ENCODE assay signal across 22 mouse cellular contexts in the genomic region with DNA sequence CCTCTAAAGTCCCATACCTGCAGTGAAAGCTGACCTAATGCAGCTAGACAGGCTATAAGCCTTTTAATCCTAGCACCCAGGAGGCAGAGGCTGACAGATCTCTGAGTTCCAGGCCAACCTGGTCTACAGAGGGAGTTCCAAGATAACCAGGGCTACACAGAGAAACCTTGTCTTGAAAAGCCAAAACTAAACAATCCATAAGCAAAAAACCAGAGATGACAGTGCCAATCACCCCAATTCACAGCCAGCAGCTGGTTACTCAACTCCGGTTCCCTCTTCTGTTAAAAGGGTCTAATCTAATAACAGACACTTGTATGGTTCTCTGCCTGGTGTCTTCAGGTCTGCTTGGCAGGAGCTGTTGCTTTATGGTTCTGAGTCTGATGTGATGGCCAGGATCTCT. TPM values are rescaled to one million over a fixed set of nuclear protein-coding genes. Genes with fewer than 3 reads are reported as not detected.
DNase-seq lines count a peak whose midpoint lies in the region; ATAC-seq and TF ChIP-seq lines count a peak whose summit lies in the region.
"Had no signal": no experiment of that assay in that cellular context is flagged by ENCODE, and none has a peak within 500 bp of the region (broad histone marks: within the 10 kb centered on the region; RNA-seq: fewer than 3 reads in every experiment).

No protein-coding gene starts in this region.

- WGBS in liver, embryonic 15.5 days (ENCODE audit: insufficient replicate concordance): 24% methylated on average over 1 of the region's 1 CpGs

- TF ChIP-seq RAD21 in MEL (IDR thresholded peaks at IDR 0.05; ENCODE audit: low read depth, low read length): no peak

- H3K4me2 ChIP-seq in liver, embryonic 15.5 days: peak overlapping the region; percentile 92
- H3K4me2 ChIP-seq: neural tube, embryonic 15.5 days had no signal

- no peak for TF ChIP-seq POLR2A in MEL (IDR thresholded peaks at IDR 0.05; ENCODE audit: control insufficient read depth in 1 of 2, insufficient read depth in 1 of 2, low read depth in 1 of 2, low read length in 2 of 2, poor library complexity in 1 of 2)
- TF ChIP-seq POLR2A in bone marrow macrophage, adult 2 months (IDR thresholded peaks at IDR 0.05; ENCODE audit: borderline replicate concordance, low read depth, low read length): no peak

- no peak for ATAC-seq in liver, embryonic 15.5 days (ENCODE audit: insufficient read depth)
- peak; percentile 61 for ATAC-seq in megakaryocyte-erythroid progenitor cell, adult 5-6 weeks (replicated peaks; ENCODE audit: low FRiP score, low TSS enrichment, poor library complexity, severe bottlenecking)
- ATAC-seq: CD4-positive, CD25-positive, alpha-beta regulatory T cell, adult 4 months; forebrain, postnatal 0 days; hindbrain, postnatal 0 days; intestine, embryonic 16.5 days had no signal

- peak in 1 of 2 experiments; percentile 56; a peak in 1 of 4 replicates for TF ChIP-seq EP300 in MEL (IDR thresholded peaks at IDR 0.05; ENCODE audit: low read depth in 1 of 2, low read length in 2 of 2)

- H3K4me3 ChIP-seq in MEL (ENCODE audit: control insufficient read depth in 1 of 2, insufficient read depth in 1 of 2, low read depth in 2 of 2, low read length in 2 of 2): no peak overlapping the region
- no peak overlapping the region for H3K4me3 ChIP-seq in bone marrow macrophage, adult 2 months (ENCODE audit: insufficient read depth, low read length)
- H3K4me3 ChIP-seq in liver, embryonic 15.5 days (replicated peaks): no peak overlapping the region
- H3K4me3 ChIP-seq: heart, adult 2 months; neural tube, embryonic 15.5 days had no signal

- H3K9me3 ChIP-seq in MEL (replicated peaks; ENCODE audit: insufficient read depth, low read length): no peaks in the 10 kb centered on the region
- H3K9me3 ChIP-seq in liver, embryonic 15.5 days (replicated peaks): no peaks in the 10 kb centered on the region
- H3K9me3 ChIP-seq: neural tube, embryonic 15.5 days had no signal

- DNase-seq in MEL (ENCODE audit: low read depth, low spot score): peak; percentile 76
- no peak for DNase-seq in urinary bladder, postnatal 36 days (ENCODE audit: low spot score in 2 of 2)
- DNase-seq in heart, adult 8-10 months (ENCODE audit: low spot score): no peak
- DNase-seq in heart, postnatal 10 days: no peak
- DNase-seq: adrenal gland, postnatal 10 days; cerebellum, adult 18-20 months; cerebellum, postnatal 10 days; forebrain, postnatal 0 days; heart, adult 2 months; kidney, adult 8-10 months; kidney, postnatal 10 days; layer of hippocampus, adult 9-11 months; lung, postnatal 10 days; midbrain, embryonic 14.5 days; right cerebral cortex, postnatal 14 days had no signal

- H3K9ac ChIP-seq in MEL (ENCODE audit: control insufficient read depth, low read depth, low read length, poor library complexity, severe bottlenecking): peak overlapping the region; percentile 22; the same call in 1 of the 2 replicates
- peak overlapping the region; percentile 86 for H3K9ac ChIP-seq in liver, embryonic 15.5 days
- H3K9ac ChIP-seq: forebrain, postnatal 0 days; neural tube, embryonic 15.5 days had no signal

- peaks cover 11 to 46% of the 10 kb centered on the region in 2 experiments for H3K4me1 ChIP-seq in MEL (ENCODE audit: control insufficient read depth in 1 of 2, insufficient read depth in 2 of 2, low read length in 2 of 2)
- H3K4me1 ChIP-seq in bone marrow macrophage, adult 2 months (ENCODE audit: control insufficient read depth, insufficient read depth, low read length): peaks cover 45% of the 10 kb centered on the region
- H3K4me1 ChIP-seq in liver, embryonic 15.5 days (replicated peaks): peaks cover 96% of the 10 kb centered on the region

- TF ChIP-seq CTCF in MEL (IDR thresholded peaks at IDR 0.05 in 2 of 3, conservative IDR thresholded peaks at IDR 0.05 in 1 of 3; ENCODE audit: control insufficient read depth in 1 of 3, insufficient read depth in 1 of 3, low read depth in 2 of 3, low read length in 3 of 3, poor library complexity in 1 of 3, severe bottlenecking in 1 of 3): no peak
- TF ChIP-seq CTCF in bone marrow macrophage, adult 2 months (IDR thresholded peaks at IDR 0.05; ENCODE audit: low read depth, low read length): no peak

- H3K36me3 ChIP-seq in MEL (ENCODE audit: control insufficient read depth in 1 of 2, insufficient read depth in 2 of 2, low read length in 2 of 2): peaks cover 0 to 24% of the 10 kb centered on the region in 2 experiments; a peak in 2 of 4 replicates
- H3K36me3 ChIP-seq in liver, embryonic 15.5 days (replicated peaks): no peaks in the 10 kb centered on the region
- H3K36me3 ChIP-seq: neural tube, embryonic 15.5 days had no signal

- no peaks in the 10 kb centered on the region for H3K27me3 ChIP-seq in MEL (ENCODE audit: control insufficient read depth in 1 of 2, insufficient read depth in 2 of 2, low read length in 2 of 2)
- H3K27me3 ChIP-seq in liver, embryonic 15.5 days: no peaks in the 10 kb centered on the region

- intact Hi-C loops in heart, postnatal 10 days (cut with DNase I): no loop called here

- peaks cover 16% of the 10 kb centered on the region for H3K79me2 ChIP-seq in MEL (ENCODE audit: control insufficient read depth, insufficient read depth, low read length, poor library complexity)

- peak overlapping the region; percentile 78 for H3K27ac ChIP-seq in MEL (ENCODE audit: control insufficient read depth, low read depth, low read length)
- peak overlapping the region; percentile 99 for H3K27ac ChIP-seq in bone marrow macrophage, adult 2 months (ENCODE audit: insufficient read depth, low read depth, low read length)
- peak overlapping the region; percentile 96 for H3K27ac ChIP-seq in liver, embryonic 15.5 days (replicated peaks)
- H3K27ac ChIP-seq: heart, adult 2 months; hindbrain, postnatal 0 days; neural tube, embryonic 15.5 days had no signal

TF ChIP-seq in MEL, 35 proteins besides CTCF, POLR2A, EP300 and RAD21:
- no peak for TF ChIP-seq JUND (IDR thresholded peaks at IDR 0.05; ENCODE audit: low read depth, low read length)
- TF ChIP-seq E2F4 (IDR thresholded peaks at IDR 0.05; ENCODE audit: borderline replicate concordance, low read depth, low read length): no peak
- TF ChIP-seq ZC3H11A (IDR thresholded peaks at IDR 0.05; ENCODE audit: low read depth, low read length): no peak
- peak; percentile 56; the same call in 1 of the 2 replicates for TF ChIP-seq ETS1 (IDR thresholded peaks at IDR 0.05; ENCODE audit: low read depth, low read length)
- peak; percentile 88 for TF ChIP-seq TAL1 (IDR thresholded peaks at IDR 0.05; ENCODE audit: low read length)
- 0 out of 2 replicates have a peak, but pooled peaks have one; percentile 27 for TF ChIP-seq MXI1 (IDR thresholded peaks at IDR 0.05; ENCODE audit: low read depth, low read length)
- TF ChIP-seq GATA1 (IDR thresholded peaks at IDR 0.05; ENCODE audit: low read depth, low read length): 0 out of 2 replicates have a peak, but pooled peaks have one; percentile 28
- peak; percentile 53 for TF ChIP-seq SIN3A (IDR thresholded peaks at IDR 0.05; ENCODE audit: low read length)
- TF ChIP-seq ZNF384 (IDR thresholded peaks at IDR 0.05; ENCODE audit: low read depth, low read length): no peak
- peak; percentile 55; the same call in 1 of the 2 replicates for TF ChIP-seq TBP (IDR thresholded peaks at IDR 0.05; ENCODE audit: low read depth, low read length)
- peak; percentile 53; the same call in 1 of the 2 replicates for TF ChIP-seq TCF12 (IDR thresholded peaks at IDR 0.05; ENCODE audit: low read depth, low read length)

RNA-seq across cellular contexts. Expression of gene Syne3, which starts 2.0 kb away (rescaled TPM):
- total RNA-seq in MEL (2012; rRNA removed): 4.9 and 7.9 TPM in 2 replicates
- 10 to 100 TPM in 1 of 2 experiments, not detected in 1; 10.7 TPM for polyA plus RNA-seq in MEL (2012; ENCODE audit: insufficient read depth in 1 of 2, insufficient read length in 2 of 2, low read depth in 1 of 2, low replicate concordance in 2 of 2, missing spikeins in 1 of 2)
- polyA plus RNA-seq in bone marrow macrophage, adult 2 months (2012; ENCODE audit: insufficient read depth, insufficient read length, missing spikeins): 13.4 and 18.2 TPM in 2 replicates
- 2.9 and 3.0 TPM in 2 replicates for polyA plus RNA-seq in liver, embryonic 15.5 days (2015; fragmentation: Nextera tagmentation; extraction: Ambion mirVana)
- total RNA-seq in megakaryocyte-erythroid progenitor cell, adult 5-6 weeks (2014; fragmentation: Nextera tagmentation): 10.9 and 15.7 TPM in 2 replicates
- total RNA-seq in megakaryocyte-erythroid progenitor cell, adult 5-6 weeks (2017): 9.1 and 9.7 TPM in 2 replicates
- total RNA-seq in heart, adult 8-10 months (2022): 10 to 100 TPM in 1 of 4 experiments, 1 to 10 TPM in 3; 7.2 to 10.5 (median 7.7) TPM
- 1 to 10 TPM; 6.1 to 6.4 TPM for total RNA-seq in heart, postnatal 10 days (2021)

RNA-seq across cellular contexts. Expression of gene Glrx5, which starts 20.9 kb away (rescaled TPM):
- total RNA-seq in MEL (2012; rRNA removed): 95.8 and 108 TPM in 2 replicates
- 100 to 1,000 TPM in 1 of 2 experiments, not detected in 1; 291 TPM for polyA plus RNA-seq in MEL (2012; ENCODE audit: insufficient read depth in 1 of 2, insufficient read length in 2 of 2, low read depth in 1 of 2, low replicate concordance in 2 of 2, missing spikeins in 1 of 2)
- polyA plus RNA-seq in bone marrow macrophage, adult 2 months (2012; ENCODE audit: insufficient read depth, insufficient read length, missing spikeins): 22.5 and 31.6 TPM in 2 replicates
- 496 and 514 TPM in 2 replicates for polyA plus RNA-seq in liver, embryonic 15.5 days (2015; fragmentation: Nextera tagmentation; extraction: Ambion mirVana)
- 112 and 193 TPM in 2 replicates for total RNA-seq in megakaryocyte-erythroid progenitor cell, adult 5-6 weeks (2014; fragmentation: Nextera tagmentation)
- total RNA-seq in megakaryocyte-erythroid progenitor cell, adult 5-6 weeks (2017): 59.2 and 86.9 TPM in 2 replicates
- 100 to 1,000 TPM in 1 of 4 experiments, 10 to 100 TPM in 3; 74.2 to 104 (median 85.4) TPM for total RNA-seq in heart, adult 8-10 months (2022)
- total RNA-seq in heart, postnatal 10 days (2021): 10 to 100 TPM; 84.5 to 86.0 TPM
